Mouse (Mus musculus): Measurements from ENCODE around the gene Nexn.

GRCm38 (mm10) chr3:152203996-152204395 is 62.2 kb downstream of the Nexn start:
- TF ChIP-seq POLR2A (IDR thresholded peaks at IDR 0.05; ENCODE audit: extremely low read depth, insufficient read depth, low read length) (no peak), CTCF (IDR thresholded peaks at IDR 0.05; ENCODE audit: low read depth, low read length) (no peak)
